Mouse (Mus musculus): ENCODE results near the gene Olfr1446.

Gene Olfr1446

DNA sequence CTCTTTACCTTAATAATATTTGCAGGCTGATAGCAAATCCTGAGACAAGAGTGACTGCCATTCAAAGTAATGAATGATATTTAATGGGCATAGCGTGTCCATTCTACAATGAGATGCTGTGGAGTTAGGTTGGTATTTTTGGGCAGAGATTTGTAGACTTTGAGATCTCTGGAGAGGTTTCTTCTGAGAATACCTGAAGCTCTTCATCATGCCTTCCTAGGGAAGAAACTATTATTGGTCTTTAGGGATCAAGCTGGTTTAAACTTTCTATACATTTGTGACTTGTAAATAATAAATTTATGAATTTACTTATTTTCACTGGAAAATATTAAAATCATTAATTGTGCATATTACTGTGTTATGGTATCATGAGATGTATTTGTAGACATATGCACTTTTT is at the start of gene Olfr1446:
TSS of gene Olfr1446 (minus strand) at position 101 of the 400 bp plus-strand sequence.
- DNase-seq (ENCODE audit: extremely low read depth, low read depth) = no peak

DNA sequence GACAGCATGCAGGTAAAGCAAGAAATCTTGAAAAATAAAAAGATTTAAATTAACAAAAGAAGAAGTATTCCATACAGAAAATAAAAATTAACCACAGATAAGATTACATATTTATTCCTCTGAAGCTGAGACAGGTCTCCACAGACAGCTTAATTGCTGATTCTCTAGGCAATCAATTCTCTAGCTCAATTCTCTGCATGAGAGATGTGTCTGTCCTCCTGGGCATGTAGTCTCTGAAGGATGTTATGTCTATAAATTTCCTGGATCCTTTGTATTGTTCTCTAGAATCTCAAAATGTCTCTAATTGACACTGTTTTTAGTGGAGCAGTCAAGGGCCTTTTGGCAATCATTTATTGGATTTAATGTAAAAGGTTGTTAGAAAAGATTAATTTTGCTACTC is 37.2 kb upstream of the Olfr1446 start, which contains the start of gene Olfr1449:
TSS of gene Olfr1449 (plus strand) at position 301 of the 400 bp plus-strand sequence.
- no peak for DNase-seq (ENCODE audit: extremely low read depth, low read depth)

DNA sequence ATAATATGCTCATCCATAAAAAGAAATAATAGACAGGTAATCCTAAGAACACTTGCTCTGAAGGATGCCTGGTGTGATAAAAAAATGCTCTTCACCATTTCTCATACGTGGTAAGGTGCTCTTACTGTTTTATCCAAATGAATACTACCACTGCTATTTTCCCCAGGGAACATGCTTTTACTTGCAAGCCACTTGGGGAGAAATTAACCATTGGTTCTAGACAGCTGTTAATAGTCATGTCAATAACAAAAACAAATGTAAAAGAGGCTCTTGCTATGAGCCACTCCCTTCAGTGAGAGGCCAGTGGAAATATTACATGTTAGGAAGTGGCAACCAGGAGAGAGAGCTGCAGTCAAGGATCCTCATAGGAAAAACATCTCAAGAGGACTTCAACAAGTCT is 31.0 kb upstream of the Olfr1446 start, which contains the start of gene Olfr1448:
TSS of gene Olfr1448 (minus strand) at position 101 of the 400 bp plus-strand sequence.
- DNase-seq (ENCODE audit: extremely low read depth, low read depth) = no peak

GRCm38 (mm10) chr19:12903643-12904042 is 10.3 kb upstream of the Olfr1446 start, which contains the start of gene Olfr1447:
TSS of gene Olfr1447 (minus strand) at chr19:12903743.
- DNase-seq (ENCODE audit: extremely low read depth, low read depth) = no peak

DNA sequence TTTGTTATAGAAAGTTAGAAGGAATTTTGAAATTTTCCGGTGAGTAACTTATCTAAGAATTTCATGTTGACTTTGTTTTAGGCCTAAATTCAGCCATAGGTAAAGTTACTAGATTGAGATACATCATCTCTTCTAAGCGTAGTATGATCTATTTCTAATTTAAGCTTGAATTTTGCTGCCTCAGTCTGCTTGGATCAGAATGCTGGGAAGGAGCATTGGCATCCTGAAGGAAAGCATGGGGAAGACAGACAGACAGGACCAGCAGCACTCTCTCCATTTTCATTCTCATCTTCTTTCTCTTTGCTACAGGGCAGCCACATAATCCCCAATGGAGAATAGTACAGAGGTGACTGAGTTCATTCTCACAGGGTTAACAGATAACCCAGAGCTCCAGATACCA is 9.8 kb downstream of the Olfr1446 start, which contains the start of gene Olfr1445:
TSS of gene Olfr1445 (plus strand) at position 301 of the 400 bp plus-strand sequence.
- DNase-seq (ENCODE audit: extremely low read depth, low read depth) = no peak

GRCm38 (mm10) chr19:12856983-12857382 is 36.3 kb downstream of the Olfr1446 start, which contains the start of gene Olfr1444:
TSS of gene Olfr1444 (plus strand) at chr19:12857283.
- no peak for DNase-seq (ENCODE audit: extremely low read depth, low read depth)

DNA sequence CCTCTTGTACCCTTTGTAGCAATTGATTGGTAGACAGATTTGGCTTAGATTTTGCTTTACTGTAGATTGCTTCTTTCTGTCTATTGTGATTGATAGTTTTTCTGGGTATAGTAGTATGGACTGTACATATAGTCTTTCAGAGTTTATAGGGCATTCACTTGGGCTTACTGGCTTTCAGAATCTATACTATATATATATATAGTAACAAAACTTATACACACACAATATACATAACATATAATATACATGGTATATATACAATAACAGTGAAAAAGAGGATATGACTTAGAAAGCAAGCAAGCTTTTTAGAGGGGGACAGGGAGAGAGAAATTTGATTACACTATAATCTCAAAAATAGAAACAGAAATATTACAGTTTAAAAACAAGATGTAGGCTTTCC is 46.9 kb downstream of the Olfr1446 start, which contains the start of gene Gm5244:
TSS of gene Gm5244 (plus strand) at position 301 of the 400 bp plus-strand sequence.
- no peak for DNase-seq (ENCODE audit: extremely low read depth, low read depth)

GRCm38 (mm10) chr19:12838507-12838906 is 54.8 kb downstream of the Olfr1446 start:
- no peak for DNase-seq (ENCODE audit: extremely low read depth, low read depth)
